Mouse (Mus musculus): Measurements from ENCODE around the gene Smyd4. TPM values are rescaled to one million over a fixed set of nuclear protein-coding genes. Genes with fewer than 3 reads are reported as not detected.

Smyd4 gene
- total and polyA plus RNA-seq, 3 experiments = 3.2 to 6.4 (median 5.7) TPM

DNA sequence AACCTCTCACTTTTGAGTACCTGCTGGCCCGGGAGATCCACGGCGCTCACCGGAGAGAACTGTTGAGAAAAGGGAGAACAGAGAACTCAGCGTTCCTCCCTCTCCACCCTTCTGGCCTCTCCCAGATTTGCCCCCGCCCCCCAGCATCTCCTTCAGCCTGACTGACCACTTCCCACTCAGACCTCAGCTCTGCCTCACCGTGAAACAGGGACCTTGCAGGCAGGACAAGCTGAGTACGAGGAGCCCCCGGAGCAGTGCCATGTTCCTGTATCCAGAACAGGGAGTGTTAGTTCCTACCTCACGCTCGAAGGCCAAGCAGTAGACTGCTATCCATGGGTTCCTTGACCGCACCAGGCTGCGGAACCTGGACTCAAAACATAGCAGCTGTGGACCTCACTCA, 90.0 kb downstream of the Smyd4 start:
- Histone ChIP-seq H3K79me2 (replicated peaks; ENCODE audit: control insufficient read depth, insufficient read depth, low read length) (no peaks in the 10 kb centered on the region), H3K36me3 (ENCODE audit: control insufficient read depth, insufficient read depth, low read length) (no peaks in the 10 kb centered on the region), H3K27me3 (ENCODE audit: control insufficient read depth, insufficient read depth, low read length) (no peaks in the 10 kb centered on the region), H3K4me3 (no peak overlapping the region), H3K4me1 (ENCODE audit: control insufficient read depth, insufficient read depth, low read length) (no peaks in the 10 kb centered on the region), H3K9ac (ENCODE audit: low read depth, low read length) (no peak overlapping the region), H3K27ac (no peak overlapping the region)
- intact Hi-C loops (cut with DNase I) = no loop called here
- no peak for TF ChIP-seq EP300 (IDR thresholded peaks at IDR 0.05; ENCODE audit: insufficient read depth, low read depth, low read length)
- TF ChIP-seq CTCF (IDR thresholded peaks at IDR 0.05) = no peak
- DNase-seq = no peak
- WGBS = 83% methylated on average over 13 of the region's 13 CpGs

DNA sequence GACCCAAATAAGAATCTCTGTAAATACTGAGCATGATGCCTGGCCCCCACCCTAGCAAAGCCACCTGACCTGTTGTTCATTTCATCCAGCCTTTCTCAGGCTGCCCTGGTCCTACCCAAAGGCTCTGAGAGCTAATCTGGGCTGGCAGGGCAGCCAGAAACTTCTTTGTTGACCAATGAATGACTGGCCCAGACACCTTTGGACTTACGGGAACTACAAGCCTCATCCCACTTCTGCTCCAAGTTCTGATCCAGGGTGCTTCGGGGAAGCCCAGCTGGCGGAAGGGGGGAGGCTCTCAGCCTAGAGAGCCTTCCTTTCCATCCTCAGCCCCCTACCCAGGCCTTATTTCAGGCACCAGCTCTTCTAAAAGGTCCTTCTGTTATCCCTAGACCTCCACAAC, 90.6 kb downstream of the Smyd4 start:
- Histone ChIP-seq H3K36me3 (ENCODE audit: control insufficient read depth, insufficient read depth, low read length) (no peaks in the 10 kb centered on the region), H3K4me1 (ENCODE audit: control insufficient read depth, insufficient read depth, low read length) (no peaks in the 10 kb centered on the region), H3K79me2 (replicated peaks; ENCODE audit: control insufficient read depth, insufficient read depth, low read length) (no peaks in the 10 kb centered on the region), H3K27me3 (ENCODE audit: control insufficient read depth, insufficient read depth, low read length) (no peaks in the 10 kb centered on the region), H3K9ac (ENCODE audit: low read depth, low read length) (no peak overlapping the region), H3K4me3 (no peak overlapping the region), H3K27ac (no peak overlapping the region)
- no peak for DNase-seq
- TF ChIP-seq CTCF (IDR thresholded peaks at IDR 0.05) (no peak), POLR2A (IDR thresholded peaks at IDR 0.05; ENCODE audit: insufficient read depth, low read depth, low read length) (no peak), EP300 (IDR thresholded peaks at IDR 0.05; ENCODE audit: insufficient read depth, low read depth, low read length) (no peak)
- intact Hi-C loops (cut with DNase I) = no loop called here
- 92% methylated on average over 3 of the region's 3 CpGs for WGBS

GRCm38 (mm10) chr11:75439363-75439762, 91.1 kb downstream of the Smyd4 start, which contains the start of gene Serpinf2:
Gene Serpinf2, minus strand, starts transcription at chr11:75439591.
- DNase-seq = no peak
- WGBS = 83% methylated on average over 6 of the region's 6 CpGs
- Histone ChIP-seq H3K27ac (no peak within 1 kb of the TSS), H3K4me1 (ENCODE audit: control insufficient read depth, insufficient read depth, low read length) (no peaks in the 10 kb centered on the region), H3K9ac (ENCODE audit: low read depth, low read length) (no peak within 1 kb of the TSS), H3K36me3 (ENCODE audit: control insufficient read depth, insufficient read depth, low read length) (no peaks in the 10 kb centered on the region), H3K4me3 (no peak within 1 kb of the TSS), H3K27me3 (ENCODE audit: control insufficient read depth, insufficient read depth, low read length) (no peaks in the 10 kb centered on the region), H3K79me2 (replicated peaks; ENCODE audit: control insufficient read depth, insufficient read depth, low read length) (no peaks in the 10 kb centered on the region)
- no peak for TF ChIP-seq POLR2A (IDR thresholded peaks at IDR 0.05; ENCODE audit: insufficient read depth, low read depth, low read length)
- no peak for TF ChIP-seq CTCF (IDR thresholded peaks at IDR 0.05)
- no peak for TF ChIP-seq EP300 (IDR thresholded peaks at IDR 0.05; ENCODE audit: insufficient read depth, low read depth, low read length)
- intact Hi-C loops (cut with DNase I) = no loop called here

DNA sequence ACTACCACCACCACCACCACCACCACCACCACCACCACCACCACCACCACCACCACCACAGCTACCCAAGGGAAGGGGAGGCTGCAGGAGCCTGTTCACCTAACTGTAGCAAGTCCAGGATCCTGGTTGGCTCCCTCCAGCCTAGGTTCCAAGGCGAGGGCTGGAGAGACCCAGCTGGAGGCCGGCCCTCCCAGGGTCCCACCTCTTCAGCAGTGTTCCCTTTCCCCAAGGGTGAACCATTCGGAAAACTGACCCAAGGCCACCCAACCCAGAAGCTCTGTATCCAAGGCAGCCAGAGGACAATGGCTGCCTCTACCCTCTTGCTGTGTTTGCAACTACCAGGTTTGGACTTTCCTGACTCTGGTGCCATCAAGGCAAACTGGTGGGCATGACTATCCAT, 91.7 kb downstream of the Smyd4 start:
- Histone ChIP-seq H3K27me3 (ENCODE audit: control insufficient read depth, insufficient read depth, low read length) (no peaks in the 10 kb centered on the region), H3K36me3 (ENCODE audit: control insufficient read depth, insufficient read depth, low read length) (no peaks in the 10 kb centered on the region), H3K4me3 (no peak overlapping the region), H3K4me1 (ENCODE audit: control insufficient read depth, insufficient read depth, low read length) (no peaks in the 10 kb centered on the region), H3K9ac (ENCODE audit: low read depth, low read length) (no peak overlapping the region), H3K79me2 (replicated peaks; ENCODE audit: control insufficient read depth, insufficient read depth, low read length) (no peaks in the 10 kb centered on the region), H3K27ac (no peak overlapping the region)
- no peak for TF ChIP-seq EP300 (IDR thresholded peaks at IDR 0.05; ENCODE audit: insufficient read depth, low read depth, low read length)
- no peak for TF ChIP-seq POLR2A (IDR thresholded peaks at IDR 0.05; ENCODE audit: insufficient read depth, low read depth, low read length)
- TF ChIP-seq CTCF (IDR thresholded peaks at IDR 0.05) = no peak
- DNase-seq = no peak
- intact Hi-C loops (cut with DNase I) = no loop called here
- 90% methylated on average over 3 of the region's 3 CpGs for WGBS

DNA sequence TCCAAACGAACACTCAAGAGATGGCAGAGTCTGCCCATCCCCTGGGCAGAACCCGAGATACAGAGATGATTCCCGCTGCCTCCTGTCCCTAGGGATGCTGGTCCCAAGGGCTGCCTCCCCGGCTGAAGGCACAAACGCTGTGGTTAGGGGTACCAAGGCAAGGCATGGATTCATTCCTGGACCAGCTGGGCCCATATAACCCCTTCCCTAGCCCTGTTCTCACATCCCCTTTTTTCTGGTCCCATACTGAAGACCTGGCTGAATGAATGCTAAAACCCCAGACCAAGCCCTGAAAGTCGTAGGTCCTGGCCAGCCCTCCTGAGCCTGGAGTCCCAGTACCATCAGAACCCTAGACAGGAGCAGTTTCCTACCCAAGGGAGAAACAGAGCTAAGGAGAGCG, 92.8 kb downstream of the Smyd4 start:
- H3K4me3 ChIP-seq = no peak overlapping the region
- intact Hi-C loops (cut with DNase I) = no loop called here
- H3K27me3 ChIP-seq (ENCODE audit: control insufficient read depth, insufficient read depth, low read length) = no peaks in the 10 kb centered on the region
- DNase-seq = no peak
- H3K79me2 ChIP-seq (replicated peaks; ENCODE audit: control insufficient read depth, insufficient read depth, low read length) = no peaks in the 10 kb centered on the region
- H3K9ac ChIP-seq (ENCODE audit: low read depth, low read length) = no peak overlapping the region
- no peak for TF ChIP-seq CTCF (IDR thresholded peaks at IDR 0.05)
- no peak for TF ChIP-seq POLR2A (IDR thresholded peaks at IDR 0.05; ENCODE audit: insufficient read depth, low read depth, low read length)
- TF ChIP-seq EP300 (IDR thresholded peaks at IDR 0.05; ENCODE audit: insufficient read depth, low read depth, low read length) = no peak
- H3K4me1 ChIP-seq (ENCODE audit: control insufficient read depth, insufficient read depth, low read length) = no peaks in the 10 kb centered on the region
- WGBS = 84% methylated on average over 7 of the region's 7 CpGs
- H3K36me3 ChIP-seq (ENCODE audit: control insufficient read depth, insufficient read depth, low read length) = no peaks in the 10 kb centered on the region
- H3K27ac ChIP-seq = no peak overlapping the region

- H3K27ac ChIP-seq = no peak overlapping the region
- no peak overlapping the region for H3K4me3 ChIP-seq
- TF ChIP-seq CTCF (IDR thresholded peaks at IDR 0.05) = no peak
- no peak for TF ChIP-seq EP300 (IDR thresholded peaks at IDR 0.05; ENCODE audit: insufficient read depth, low read depth, low read length)
- no peak for TF ChIP-seq POLR2A (IDR thresholded peaks at IDR 0.05; ENCODE audit: insufficient read depth, low read depth, low read length)
- DNase-seq = no peak
- no peaks in the 10 kb centered on the region for H3K4me1 ChIP-seq (ENCODE audit: control insufficient read depth, insufficient read depth, low read length)
- H3K27me3 ChIP-seq (ENCODE audit: control insufficient read depth, insufficient read depth, low read length) = no peaks in the 10 kb centered on the region
- 83% methylated on average over 16 of the region's 16 CpGs for WGBS
- intact Hi-C loops (cut with DNase I) = no loop called here
- no peaks in the 10 kb centered on the region for H3K79me2 ChIP-seq (replicated peaks; ENCODE audit: control insufficient read depth, insufficient read depth, low read length)
- no peak overlapping the region for H3K9ac ChIP-seq (ENCODE audit: low read depth, low read length)
- no peaks in the 10 kb centered on the region for H3K36me3 ChIP-seq (ENCODE audit: control insufficient read depth, insufficient read depth, low read length)
Measured at GRCm38 (mm10) chr11:75441601-75442000, 93.4 kb downstream of the Smyd4 start.
